26 mouse cellular contexts compared by ENCODE assay signal in the genomic region with DNA sequence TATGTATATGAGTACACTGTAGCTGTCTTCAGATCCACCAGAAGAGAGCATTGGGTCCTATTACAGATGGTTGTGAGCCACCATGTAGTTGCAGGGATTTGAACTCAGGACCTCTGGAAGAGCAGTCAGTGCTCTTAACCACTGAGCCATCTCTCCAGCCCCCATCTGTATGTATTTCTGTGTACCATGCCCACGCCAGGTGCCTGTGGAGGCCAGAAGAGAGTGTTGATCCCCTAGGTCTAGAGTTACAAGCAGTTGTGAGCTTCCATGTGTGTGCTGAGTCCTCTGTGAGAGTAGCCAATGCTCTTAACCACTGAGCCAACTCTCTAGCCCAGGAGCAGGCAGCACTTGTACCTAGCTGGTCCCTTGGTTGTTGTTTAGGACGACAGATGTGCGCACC. TPM values are rescaled to one million over a fixed set of nuclear protein-coding genes. Genes with fewer than 3 reads are reported as not detected.
"Had no signal": no experiment of that assay in that cellular context is flagged by ENCODE, and none has a peak within 500 bp of the region (broad histone marks: within the 10 kb centered on the region; RNA-seq: fewer than 3 reads in every experiment).

No protein-coding gene starts in this region.

- H3K27me3 ChIP-seq: limb, embryonic 15.5 days had no signal

- H3K4me2 ChIP-seq: limb, embryonic 12.5 days; limb, embryonic 15.5 days; midbrain, embryonic 12.5 days; neural tube, embryonic 13.5 days had no signal

- ATAC-seq: inflammation-experienced regulatory T-cells, adult 6 months; intestine, embryonic 16.5 days; midbrain, embryonic 16.5 days had no signal

- H3K9me3 ChIP-seq: limb, embryonic 15.5 days; midbrain, embryonic 12.5 days; neural tube, embryonic 13.5 days had no signal

- H3K27ac ChIP-seq: kidney, postnatal 0 days; layer of hippocampus, adult 2 months; limb, embryonic 12.5 days; limb, embryonic 15.5 days; midbrain, embryonic 12.5 days; neural tube, embryonic 13.5 days had no signal

- H3K9ac ChIP-seq: limb, embryonic 12.5 days; limb, embryonic 15.5 days; midbrain, embryonic 12.5 days; neural tube, embryonic 13.5 days had no signal

- H3K4me3 ChIP-seq: layer of hippocampus, adult 2 months; limb, embryonic 12.5 days; limb, embryonic 15.5 days; midbrain, embryonic 12.5 days; myocyte; neural tube, embryonic 13.5 days had no signal

- DNase-seq: kidney, adult 2 months; kidney, postnatal 25 days; layer of hippocampus, adult 9-11 months; layer of hippocampus, postnatal 36 days; left cerebral cortex, postnatal 4 days; lung, adult 2 months; lung, postnatal 14 days; lung, postnatal 4 days; retina, postnatal 1 day; right cerebral cortex, postnatal 25 days; thymus, adult 18-20 months; thymus, postnatal 36 days had no signal

- H3K36me3 ChIP-seq: limb, embryonic 12.5 days; limb, embryonic 15.5 days; midbrain, embryonic 12.5 days; neural tube, embryonic 13.5 days had no signal

- H3K4me1 ChIP-seq: limb, embryonic 12.5 days; limb, embryonic 15.5 days; midbrain, embryonic 12.5 days; neural tube, embryonic 13.5 days had no signal

RNA-seq across cellular contexts. Expression of a gene that starts 25.2 kb away (rescaled TPM):
- total RNA-seq: megakaryocyte progenitor cell, adult 5-6 weeks; megakaryocyte-erythroid progenitor cell, adult 5-6 weeks; monocyte, adult 5-6 weeks; neutrophil, adult 5-6 weeks had no signal
